Mouse (Mus musculus): ENCODE data around the gene Vamp8.

The Vamp8 gene

GRCm38 (mm10) chr6:72389941-72390771 is at the start of gene Vamp8:
TSS of gene Vamp8 (minus strand) at chr6:72390703.
- in situ Hi-C loops (cut with MboI; ENCODE audit: low pct_unique_long_range_greater_than_20kb in 1 of 2, low sequenced_read_pairs in 2 of 2, unreplicated experiment in 1 of 2), result loop anchor here in 1 of 2 experiments (5.0 kb wide), 1 partner anchor 208 kb away; no protein-coding TSS in a partner anchor

- in situ Hi-C loops (cut with MboI; ENCODE audit: low pct_unique_long_range_greater_than_20kb in 1 of 2, low sequenced_read_pairs in 2 of 2, unreplicated experiment in 1 of 2), result no loop called here
Observed at GRCm38 (mm10) chr6:72439355-72440185, 49.1 kb upstream of the Vamp8 start, which contains the start of gene Mat2a. TSS of gene Mat2a (minus strand) at chr6:72439558.

- in situ Hi-C loops (cut with MboI; ENCODE audit: low pct_unique_long_range_greater_than_20kb in 1 of 2, low sequenced_read_pairs in 2 of 2, unreplicated experiment in 1 of 2), result no loop called here
Observed at GRCm38 (mm10) chr6:72438862-72439354, 48.4 kb upstream of the Vamp8 start.

GRCm38 (mm10) chr6:72438226-72438625 is 47.7 kb upstream of the Vamp8 start:
- in situ Hi-C loops (cut with MboI; ENCODE audit: low pct_unique_long_range_greater_than_20kb in 1 of 2, low sequenced_read_pairs in 2 of 2, unreplicated experiment in 1 of 2), result no loop called here

- in situ Hi-C loops (cut with MboI; ENCODE audit: low pct_unique_long_range_greater_than_20kb in 1 of 2, low sequenced_read_pairs in 2 of 2, unreplicated experiment in 1 of 2), result no loop called here
Observed at GRCm38 (mm10) chr6:72432153-72432552, 41.6 kb upstream of the Vamp8 start.

DNA sequence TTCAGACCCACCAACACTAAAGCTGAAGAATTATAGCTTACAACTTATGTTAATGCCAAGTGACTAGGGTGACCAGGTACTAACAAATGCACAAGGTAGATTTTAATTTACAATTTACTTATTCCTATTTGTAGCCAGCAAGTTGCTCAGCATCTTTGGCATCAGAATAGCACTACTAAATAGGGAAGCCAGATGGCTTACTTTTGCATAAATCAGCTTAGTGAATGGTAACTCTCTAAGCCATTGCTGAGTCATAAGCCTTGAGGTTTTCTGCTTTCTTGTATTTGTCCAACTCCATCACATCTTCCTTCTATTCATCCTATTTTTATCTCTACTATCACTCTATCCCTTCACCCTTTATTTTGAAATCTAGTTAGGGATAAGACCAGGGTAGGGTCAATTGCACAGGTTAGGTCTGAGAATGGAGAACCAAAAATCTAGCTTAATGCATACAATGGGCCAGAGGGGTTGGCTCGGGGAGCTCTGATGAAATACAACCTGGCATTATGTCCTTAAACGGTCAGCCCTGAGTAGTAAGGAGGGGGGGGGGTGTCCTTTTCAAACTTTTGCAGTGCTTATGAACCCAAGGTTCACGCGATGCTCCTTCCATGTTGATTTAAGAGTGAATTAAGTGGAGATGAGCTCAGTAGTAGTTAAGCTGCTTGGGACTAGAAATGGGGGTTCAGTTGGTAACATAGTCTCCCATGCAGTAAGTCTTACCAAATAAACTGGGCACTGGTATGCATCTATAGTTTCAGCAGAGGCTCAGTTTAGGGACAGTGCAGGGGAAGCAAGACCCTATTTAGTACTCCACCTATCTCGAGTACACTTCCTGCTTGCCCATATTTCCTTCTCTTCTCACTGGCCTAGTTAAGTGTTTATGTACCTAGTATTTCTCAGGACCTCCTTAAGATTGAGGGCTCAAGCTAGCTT is 40.8 kb upstream of the Vamp8 start:
- in situ Hi-C loops (cut with MboI; ENCODE audit: low pct_unique_long_range_greater_than_20kb in 1 of 2, low sequenced_read_pairs in 2 of 2, unreplicated experiment in 1 of 2), result no loop called here

GRCm38 (mm10) chr6:72429061-72429842 is 38.7 kb upstream of the Vamp8 start:
- in situ Hi-C loops (cut with MboI; ENCODE audit: low pct_unique_long_range_greater_than_20kb in 1 of 2, low sequenced_read_pairs in 2 of 2, unreplicated experiment in 1 of 2), result loop anchor here (5.0 to 10.0 kb wide), 3 partner anchors 93 to 406 kb away; partner anchors contain the start of gene Sh2d6 (in 1 of the 2)

- in situ Hi-C loops (cut with MboI; ENCODE audit: low pct_unique_long_range_greater_than_20kb in 1 of 2, low sequenced_read_pairs in 2 of 2, unreplicated experiment in 1 of 2), result loop anchor here (5.0 to 10.0 kb wide), 3 partner anchors 94 to 407 kb away; partner anchors contain the start of gene Sh2d6 (in 1 of the 2)
Observed at GRCm38 (mm10) chr6:72428036-72428435, 37.5 kb upstream of the Vamp8 start.

- in situ Hi-C loops (cut with MboI; ENCODE audit: low pct_unique_long_range_greater_than_20kb in 1 of 2, low sequenced_read_pairs in 2 of 2, unreplicated experiment in 1 of 2), result loop anchor here (5.0 to 10.0 kb wide), 3 partner anchors 97 to 409 kb away; partner anchors contain the start of gene Sh2d6 (in 1 of the 2)
Observed at GRCm38 (mm10) chr6:72425646-72426045, 35.1 kb upstream of the Vamp8 start.

DNA sequence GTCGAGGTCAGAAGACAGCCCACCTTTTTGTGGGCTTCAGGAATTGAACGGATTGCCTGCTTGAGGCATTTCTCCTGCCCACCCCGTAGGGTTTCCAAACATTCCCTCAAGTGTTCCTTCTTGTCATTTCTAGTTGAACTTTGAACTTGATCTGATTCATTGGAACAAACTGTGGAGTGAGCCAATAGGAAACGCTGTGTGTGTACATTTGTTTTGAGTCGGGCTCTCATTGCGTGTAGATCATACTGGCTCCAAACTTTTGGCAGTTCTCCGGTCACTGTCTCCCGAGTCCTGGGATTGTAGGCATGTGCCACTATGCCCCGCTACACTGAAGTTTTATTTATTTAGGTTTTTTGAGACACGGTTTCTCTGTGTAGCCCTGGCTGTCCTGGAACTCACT is 30.4 kb upstream of the Vamp8 start:
- in situ Hi-C loops (cut with MboI; ENCODE audit: low pct_unique_long_range_greater_than_20kb in 1 of 2, low sequenced_read_pairs in 2 of 2, unreplicated experiment in 1 of 2), result loop anchor here (10.0 to 25.0 kb wide), 2 partner anchors 414 to 416 kb away; no protein-coding TSS in a partner anchor

DNA sequence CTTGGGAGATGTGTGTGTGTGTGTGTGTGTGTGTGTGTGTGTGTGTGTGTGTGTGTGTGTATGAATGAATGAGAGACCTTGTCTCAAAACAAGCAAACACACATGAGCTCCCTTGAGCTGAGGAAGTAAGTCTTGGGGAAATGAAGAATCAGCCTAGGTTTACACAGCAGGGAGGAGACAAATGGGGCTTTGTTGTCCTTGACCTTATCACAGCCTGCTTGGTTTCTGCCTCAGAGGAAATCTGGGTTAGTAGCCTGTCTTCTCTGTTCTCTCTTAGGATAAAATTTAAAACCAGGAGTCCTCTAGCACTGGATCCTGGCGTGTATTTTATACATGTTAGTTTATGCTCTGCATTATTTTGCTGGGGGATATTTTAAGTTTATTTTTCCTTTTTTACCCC is 29.3 kb upstream of the Vamp8 start:
- in situ Hi-C loops (cut with MboI; ENCODE audit: low pct_unique_long_range_greater_than_20kb in 1 of 2, low sequenced_read_pairs in 2 of 2, unreplicated experiment in 1 of 2), result loop anchor here (10.0 to 25.0 kb wide), 2 partner anchors 415 to 417 kb away; no protein-coding TSS in a partner anchor

GRCm38 (mm10) chr6:72418279-72418678 is 27.8 kb upstream of the Vamp8 start:
- in situ Hi-C loops (cut with MboI; ENCODE audit: low pct_unique_long_range_greater_than_20kb in 1 of 2, low sequenced_read_pairs in 2 of 2, unreplicated experiment in 1 of 2), result loop anchor here in 1 of 2 experiments (25.0 kb wide), 1 partner anchor 419 kb away; no protein-coding TSS in a partner anchor

- in situ Hi-C loops (cut with MboI; ENCODE audit: low pct_unique_long_range_greater_than_20kb in 1 of 2, low sequenced_read_pairs in 2 of 2, unreplicated experiment in 1 of 2), result loop anchor here in 1 of 2 experiments (25.0 kb wide), 1 partner anchor 421 kb away; no protein-coding TSS in a partner anchor
Observed at GRCm38 (mm10) chr6:72415964-72416772, 25.7 kb upstream of the Vamp8 start.

- in situ Hi-C loops (cut with MboI; ENCODE audit: low pct_unique_long_range_greater_than_20kb in 1 of 2, low sequenced_read_pairs in 2 of 2, unreplicated experiment in 1 of 2), result loop anchor here in 1 of 2 experiments (25.0 kb wide), 1 partner anchor 422 kb away; no protein-coding TSS in a partner anchor
Observed at GRCm38 (mm10) chr6:72415181-72415580, 24.7 kb upstream of the Vamp8 start.

GRCm38 (mm10) chr6:72414076-72414756 is 23.7 kb upstream of the Vamp8 start, which contains the start of gene Ggcx:
TSS of gene Ggcx (plus strand) at chr6:72414308.
- in situ Hi-C loops (cut with MboI; ENCODE audit: low pct_unique_long_range_greater_than_20kb in 1 of 2, low sequenced_read_pairs in 2 of 2, unreplicated experiment in 1 of 2), result loop anchor here in 1 of 2 experiments (25.0 kb wide), 1 partner anchor 423 kb away; no protein-coding TSS in a partner anchor
